ENCODE assay signal across 8 mouse cellular contexts in the genomic region with DNA sequence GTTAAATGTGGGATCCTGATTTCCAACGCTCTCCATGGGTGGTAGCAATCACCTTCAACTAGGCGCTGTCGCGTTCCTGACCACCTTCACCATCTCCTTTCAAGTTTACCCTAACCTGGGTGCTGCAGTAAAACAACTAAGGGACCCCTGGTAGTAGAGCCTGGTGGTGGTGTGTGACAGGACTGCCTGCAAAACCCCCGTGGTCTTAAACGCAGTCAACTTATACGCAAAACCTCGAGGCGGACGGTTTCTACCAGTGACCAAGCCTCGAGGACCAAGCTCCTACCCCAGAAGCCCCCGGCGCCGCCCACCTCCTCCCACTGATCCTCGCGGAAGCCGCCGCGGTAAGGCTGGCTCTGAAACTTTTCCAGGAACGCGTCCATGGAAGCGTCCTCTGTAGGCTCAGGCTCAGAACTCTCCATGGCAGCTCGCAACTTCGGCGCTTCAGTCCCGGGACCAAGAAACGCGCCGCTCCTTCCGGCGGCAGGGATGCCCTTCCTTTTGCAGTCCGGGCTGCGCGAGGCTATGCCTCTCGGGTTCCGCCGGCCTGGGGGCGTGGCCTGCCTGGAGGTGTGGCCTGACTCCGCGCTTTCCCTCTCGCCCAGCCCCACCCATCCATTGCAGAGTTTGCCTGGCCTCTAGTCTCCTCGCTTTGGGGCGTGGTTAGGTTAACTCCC. TPM values are rescaled to one million over a fixed set of nuclear protein-coding genes. Genes with fewer than 3 reads are reported as not detected.
DNase-seq lines count a peak whose midpoint lies in the region; ATAC-seq lines count a peak whose summit lies in the region.

A gene (minus strand): TSS at position 503 of the 677 bp plus-strand sequence.

- H3K36me3 ChIP-seq in hindbrain, embryonic 12.5 days: peaks cover 29% of the 10 kb centered on the region

- peaks cover 9% of the 10 kb centered on the region for H3K4me1 ChIP-seq in hindbrain, embryonic 12.5 days

- H3K9me3 ChIP-seq in hindbrain, embryonic 12.5 days (replicated peaks): no peaks in the 10 kb centered on the region

- no peaks in the 10 kb centered on the region for H3K27me3 ChIP-seq in hindbrain, embryonic 12.5 days

- ATAC-seq in hindbrain, embryonic 12.5 days (ENCODE audit: low FRiP score): peak; percentile 95

- no peak within 1 kb of the TSS for H3K27ac ChIP-seq in hindbrain, embryonic 12.5 days

- H3K9ac ChIP-seq in hindbrain, embryonic 12.5 days: peak within 1 kb of the TSS; percentile 78

- peak within 1 kb of the TSS; percentile 72 for H3K4me3 ChIP-seq in hindbrain, embryonic 12.5 days

- WGBS in hindbrain, embryonic 12.5 days: under 1% methylated on average over 43 of the region's 43 CpGs

- DNase-seq in NIH3T3 (ENCODE audit: low read depth): peak; percentile 98
- peak; percentile 95 for DNase-seq in cerebellum, postnatal 10 days
- DNase-seq in frontal cortex, postnatal 10 days (ENCODE audit: low spot score in 2 of 2): peak; percentile 70 to 83
- peak; percentile 78 to 85 for DNase-seq in layer of hippocampus, postnatal 14 days (ENCODE audit: low spot score in 2 of 2)
- peak; percentile 93 for DNase-seq in lung, postnatal 14 days
- peak; percentile 73 for DNase-seq in retina, adult 2 months (ENCODE audit: low read depth, low spot score)
- DNase-seq in thymus, postnatal 36 days: peak; percentile 88 to 90

- peak within 1 kb of the TSS; percentile 87 for H3K4me2 ChIP-seq in hindbrain, embryonic 12.5 days (replicated peaks)

RNA-seq across cellular contexts. Expression of the gene that starts here (rescaled TPM):
- 97.6 and 99.6 TPM in 2 replicates for polyA plus RNA-seq in hindbrain, embryonic 12.5 days (2016; fragmentation: Nextera tagmentation; extraction: Ambion mirVana)
- total RNA-seq in layer of hippocampus, postnatal 14 days (2021): 10 to 100 TPM; 38.7 to 41.3 TPM
